Mouse (Mus musculus) stomach, embryonic 14.5 days (tissue): Measurements from ENCODE around the gene Myo1d. TPM values are rescaled to one million over a fixed set of nuclear protein-coding genes. Genes with fewer than 3 reads are reported as not detected.

Experiments used
- ATAC-seq: fragments of 200-750 bp; cut with Nextera tagmentation; 2 replicates; pipeline ENCODE4 v1.8.0; 2017; ENCODE audit warnings: low read depth, moderate TSS enrichment; ENCODE audit not compliant: insufficient number of reproducible peaks, insufficient read depth, low FRiP score
- H3K27ac ChIP-seq: fragments of 300-500 bp; sonication (generic); 2 replicates; pipeline ENCODE4 v1.5.1; 2014; ENCODE audit warnings: mild to moderate bottlenecking, low read length, moderate library complexity, mixed read lengths
- H3K27me3 ChIP-seq: fragments of 300-500 bp; sonication (generic); 2 replicates; pipeline ENCODE4 v1.6.1; 2014; ENCODE audit warnings: low read length, control low read depth, mixed read lengths; ENCODE audit not compliant: control insufficient read depth, insufficient read depth
- H3K36me3 ChIP-seq: fragments of 300-500 bp; sonication (generic); 2 replicates; pipeline ENCODE4 v1.6.1; 2014; ENCODE audit warnings: mild to moderate bottlenecking, control low read depth, low read length, moderate library complexity, mixed read lengths; ENCODE audit not compliant: control insufficient read depth, insufficient read depth
- H3K4me1 ChIP-seq: fragments of 300-500 bp; sonication (generic); 2 replicates; pipeline ENCODE4 v1.6.1; 2014; ENCODE audit warnings: low read length, control low read depth, mixed read lengths; ENCODE audit not compliant: control insufficient read depth, insufficient read depth
- H3K4me2 ChIP-seq: fragments of 300-500 bp; sonication (generic); replicated peaks from 2 replicates; pipeline ENCODE4 v1.6.1; 2014; ENCODE audit warnings: low read depth, low read length, control low read depth
- H3K4me3 ChIP-seq: fragments of 300-500 bp; sonication (generic); 2 replicates; pipeline ENCODE4 v1.5.1; 2014; ENCODE audit warnings: low read depth, low read length, control low read depth
- H3K9ac ChIP-seq: fragments of 300-500 bp; sonication (generic); replicated peaks from 2 replicates; pipeline ENCODE4 v1.6.1; 2014; ENCODE audit warnings: low read depth, mild to moderate bottlenecking, control low read depth, low read length, moderate library complexity, mixed read lengths
- H3K9me3 ChIP-seq: fragments of 300-500 bp; sonication (generic); 2 replicates; pipeline ENCODE4 v1.6.1; 2016; ENCODE audit warnings: low read depth, low read length, control low read depth; ENCODE audit not compliant: control insufficient read depth
- WGBS: fragments of 180-500 bp; shearing (Covaris S2); extraction: QIAGEN DNeasy Blood & Tissue Kit; methylation state at CpG from one replicate; pipeline ENCODE4 v1.1.7; 2014; 5-methylcytosine and 5-hydroxymethylcytosine counted together
- polyA plus RNA-seq: library from polyadenylated mRNA; unstranded; fragments of >200 nt; fragmentation: Nextera tagmentation; extraction: Ambion mirVana; gene quantifications from 2 replicates; pipeline ENCODE4 v1.2.1, GENCODE M21; 2014

Myo1d gene
- polyA plus RNA-seq, 1 experiment from 2014 or later, result 24.3 TPM

DNA sequence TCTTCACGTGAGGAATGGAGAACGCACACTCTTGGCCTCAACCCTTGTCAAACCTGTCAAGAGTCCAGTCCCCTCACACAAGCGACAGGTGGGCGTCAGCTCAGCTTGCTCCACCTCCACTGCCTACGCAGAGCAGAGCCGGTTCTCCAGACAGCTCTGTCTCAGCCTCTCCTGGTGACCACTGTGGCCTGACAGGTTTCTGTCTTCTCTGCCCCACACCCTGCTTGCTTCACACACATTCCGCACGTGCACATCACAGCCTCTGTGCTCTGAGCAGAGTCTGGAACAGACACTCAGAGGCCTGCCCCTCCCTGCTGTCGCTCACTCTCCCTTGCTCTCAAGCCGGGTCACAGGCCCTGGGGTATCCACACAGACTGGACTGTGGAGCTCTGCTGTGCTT is 289.0 kb downstream of the Myo1d start:
- no peak for ATAC-seq
- Histone ChIP-seq H3K27me3 (no peaks in the 10 kb centered on the region), H3K27ac (no peak overlapping the region), H3K4me1 (no peaks in the 10 kb centered on the region), H3K9me3 (no peaks in the 10 kb centered on the region), H3K9ac (no peak overlapping the region), H3K36me3 (no peaks in the 10 kb centered on the region), H3K4me2 (no peak overlapping the region), H3K4me3 (no peak overlapping the region)
- 69% methylated on average over 10 of the region's 10 CpGs for WGBS

DNA sequence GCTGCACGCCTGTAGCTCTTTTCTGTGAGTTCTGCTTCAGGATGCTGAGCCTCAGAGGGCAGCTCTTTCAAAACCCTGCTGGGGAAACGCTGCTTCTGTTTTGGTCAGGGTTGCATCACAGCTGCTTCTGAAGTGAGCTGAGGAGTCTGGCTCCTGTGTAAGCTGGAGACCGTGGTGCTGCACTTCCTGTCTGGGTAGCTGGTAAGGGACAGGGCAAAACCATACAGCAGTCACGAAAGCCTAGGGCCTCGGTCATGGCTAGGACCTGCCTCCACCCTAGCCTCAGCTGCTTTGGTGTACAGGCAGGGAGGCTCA is 290.0 kb downstream of the Myo1d start:
- WGBS, result 48% methylated on average over 5 of the region's 5 CpGs
- Histone ChIP-seq H3K9me3 (no peaks in the 10 kb centered on the region), H3K4me2 (no peak overlapping the region), H3K27me3 (no peaks in the 10 kb centered on the region), H3K9ac (no peak overlapping the region), H3K4me3 (no peak overlapping the region), H3K27ac (no peak overlapping the region), H3K4me1 (no peaks in the 10 kb centered on the region), H3K36me3 (no peaks in the 10 kb centered on the region)
- ATAC-seq, result no peak

DNA sequence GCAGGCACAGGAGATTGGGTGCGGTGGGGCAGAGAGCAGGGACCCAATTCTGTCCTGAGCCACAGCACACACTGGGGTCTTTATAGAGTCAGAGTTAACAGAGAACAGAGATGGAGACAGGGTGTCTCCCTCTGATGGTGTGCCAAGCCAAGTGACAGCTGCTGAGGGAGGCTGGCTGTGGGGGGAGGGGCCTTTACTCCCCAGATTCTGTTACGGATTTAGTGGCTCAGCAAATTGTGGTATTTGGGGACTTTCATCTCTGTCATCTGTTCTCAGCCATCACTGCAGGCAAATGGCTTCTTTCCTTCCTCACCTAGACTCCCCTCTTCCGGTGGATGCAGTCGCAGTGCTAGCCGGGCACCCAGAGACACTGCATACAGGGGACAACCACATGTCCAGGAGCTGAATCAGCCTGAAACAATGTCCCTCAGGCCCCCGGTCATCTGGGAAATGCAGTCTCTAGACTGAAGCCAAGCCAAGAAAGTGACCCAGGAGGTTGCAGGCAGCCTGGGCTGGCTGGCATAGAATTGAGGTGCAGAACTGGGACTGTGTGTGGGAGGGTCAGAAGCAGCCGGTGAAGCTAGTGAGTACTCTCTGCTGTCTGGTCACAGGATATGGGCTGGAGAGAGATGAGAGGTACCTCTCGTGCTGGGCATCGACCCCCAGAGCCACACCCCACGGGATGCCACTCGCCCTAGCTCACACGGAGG is 290.5 kb downstream of the Myo1d start:
- Histone ChIP-seq H3K9me3 (no peaks in the 10 kb centered on the region), H3K27me3 (no peaks in the 10 kb centered on the region), H3K27ac (no peak overlapping the region), H3K4me2 (no peak overlapping the region), H3K9ac (no peak overlapping the region), H3K4me1 (no peaks in the 10 kb centered on the region), H3K4me3 (no peak overlapping the region), H3K36me3 (no peaks in the 10 kb centered on the region)
- WGBS, result 60% methylated on average over 12 of the region's 12 CpGs
- no peak for ATAC-seq

DNA sequence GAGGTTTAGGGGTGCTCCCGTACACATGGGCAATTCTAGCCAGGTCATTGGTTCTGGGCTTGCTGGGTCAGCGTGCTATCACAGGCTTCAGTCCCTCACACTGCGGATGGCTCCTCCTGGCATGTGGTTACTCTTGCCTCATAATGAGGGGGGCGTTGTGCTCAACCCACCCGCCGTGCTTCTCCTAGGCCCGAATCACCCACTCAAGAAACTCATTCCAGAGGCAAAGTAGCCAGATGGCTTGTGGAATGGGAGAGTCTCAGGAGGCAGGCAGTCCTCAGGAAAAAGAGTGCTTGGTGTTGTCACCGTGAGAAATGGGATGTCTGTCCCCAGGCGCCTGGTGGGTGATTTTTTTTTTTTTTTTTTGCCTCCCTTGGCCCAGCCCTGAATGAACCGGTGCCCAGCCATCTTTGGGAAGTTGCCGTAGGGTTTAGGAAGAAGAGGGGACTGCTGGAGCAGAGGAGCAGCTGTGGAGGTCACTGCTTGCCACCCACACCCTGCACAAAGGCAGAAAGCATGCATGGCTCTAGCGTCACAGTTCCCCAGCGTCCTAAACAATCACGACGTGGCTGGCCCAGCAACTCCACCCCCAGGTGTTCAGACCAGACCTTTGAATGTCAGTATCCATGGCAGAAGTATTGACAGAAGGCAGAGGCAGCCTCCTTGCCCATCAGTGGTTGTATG is 291.8 kb downstream of the Myo1d start:
- H3K4me2 ChIP-seq, result no peak overlapping the region
- 75% methylated on average over 15 of the region's 15 CpGs for WGBS
- no peak overlapping the region for H3K4me3 ChIP-seq
- no peak overlapping the region for H3K9ac ChIP-seq
- no peaks in the 10 kb centered on the region for H3K9me3 ChIP-seq
- H3K27me3 ChIP-seq, result no peaks in the 10 kb centered on the region
- ATAC-seq, result no peak
- H3K27ac ChIP-seq, result no peak overlapping the region
- H3K4me1 ChIP-seq, result no peaks in the 10 kb centered on the region
- no peaks in the 10 kb centered on the region for H3K36me3 ChIP-seq

DNA sequence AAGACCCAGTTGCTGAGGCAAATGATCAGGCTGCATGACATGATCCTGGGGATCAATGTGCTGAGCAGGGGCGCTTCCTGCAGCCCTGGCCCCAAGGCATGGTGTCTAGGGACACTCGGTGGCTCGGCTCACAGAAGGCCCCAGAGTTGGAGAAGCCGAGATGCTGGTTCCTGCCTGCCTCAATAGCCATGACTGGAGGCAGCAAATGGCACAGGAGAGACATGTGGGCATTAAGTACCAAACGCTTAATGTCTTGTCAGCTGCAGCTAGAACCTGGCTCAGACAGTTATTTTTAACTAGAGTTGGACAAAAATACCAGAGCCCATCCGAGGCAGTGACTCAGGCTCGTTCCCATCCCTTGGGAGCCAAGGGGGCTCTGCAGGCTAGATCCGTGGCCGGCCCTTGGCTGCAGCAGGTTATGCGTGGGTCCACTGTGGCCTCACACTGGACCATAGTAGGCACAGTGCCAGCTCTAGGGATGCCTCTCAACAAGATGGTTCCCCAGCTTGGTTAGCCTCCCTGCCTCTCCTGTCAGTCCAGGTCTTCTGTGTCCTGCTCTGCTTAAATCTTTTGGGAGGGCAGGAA is 294.1 kb downstream of the Myo1d start:
- no peak overlapping the region for H3K9ac ChIP-seq

DNA sequence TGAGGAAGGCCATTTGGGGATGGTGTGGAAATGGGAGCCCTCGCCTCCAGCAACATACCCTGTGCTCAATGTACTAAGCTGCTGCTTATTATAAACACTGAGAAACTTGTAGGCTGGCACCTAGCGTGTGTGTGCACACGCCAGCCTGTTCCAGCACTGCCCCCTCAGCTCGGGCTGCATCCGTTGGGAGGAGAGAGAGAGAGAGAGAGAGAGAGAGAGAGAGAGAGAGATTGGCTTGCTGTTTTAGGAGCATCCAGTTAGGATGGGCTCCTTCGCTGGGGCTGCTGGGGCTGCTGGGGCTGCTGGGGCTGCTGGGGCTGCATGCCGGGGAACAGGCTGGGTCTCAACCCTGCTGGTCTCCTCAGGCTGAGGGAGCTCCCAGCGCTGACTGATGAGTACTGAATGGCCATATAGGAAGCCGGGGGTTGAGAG is 294.7 kb downstream of the Myo1d start:
- Histone ChIP-seq H3K4me1 (no peaks in the 10 kb centered on the region), H3K4me3 (no peak overlapping the region), H3K4me2 (no peak overlapping the region), H3K9ac (no peak overlapping the region), H3K36me3 (no peaks in the 10 kb centered on the region), H3K27me3 (no peaks in the 10 kb centered on the region), H3K27ac (no peak overlapping the region), H3K9me3 (no peaks in the 10 kb centered on the region)
- no peak for ATAC-seq
- 66% methylated on average over 9 of the region's 9 CpGs for WGBS

More for the DNA sequence above, 294.1 kb downstream of the Myo1d start:
- WGBS, result 84% methylated on average over 10 of the region's 10 CpGs
- Histone ChIP-seq H3K9me3 (no peaks in the 10 kb centered on the region), H3K27me3 (no peaks in the 10 kb centered on the region), H3K27ac (no peak overlapping the region), H3K4me2 (no peak overlapping the region), H3K4me1 (no peaks in the 10 kb centered on the region), H3K36me3 (no peaks in the 10 kb centered on the region), H3K4me3 (no peak overlapping the region)
- ATAC-seq, result no peak

DNA sequence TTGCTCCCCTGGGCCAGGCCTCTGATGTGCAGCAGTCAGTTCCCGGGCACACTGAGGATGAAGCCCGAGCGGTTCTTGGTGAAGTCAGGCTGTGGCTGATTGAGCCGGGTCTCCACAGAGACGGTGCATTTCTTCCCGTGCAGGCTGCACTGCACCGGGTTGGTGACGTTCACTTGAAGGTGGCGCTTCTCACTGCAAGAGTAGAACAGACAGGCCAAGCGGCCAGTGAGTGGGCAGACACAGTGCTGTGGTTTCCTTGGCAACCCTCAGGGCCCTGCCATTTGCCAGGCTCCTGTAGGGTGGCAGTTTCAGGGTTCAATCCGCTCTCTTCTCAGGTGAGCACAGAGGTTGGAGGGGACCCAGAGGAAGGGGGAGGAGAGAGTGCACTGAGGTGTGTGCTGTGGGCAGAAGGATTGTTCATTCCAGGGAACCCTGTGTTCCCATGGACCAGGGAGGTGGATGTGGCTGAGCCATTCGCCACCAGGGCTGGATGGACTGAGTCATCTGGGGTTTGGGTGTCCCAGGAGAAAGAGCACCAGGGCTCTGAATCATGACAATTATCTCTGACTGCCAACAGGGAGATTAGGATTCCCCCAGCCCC is 295.5 kb downstream of the Myo1d start:
- no peak overlapping the region for H3K4me3 ChIP-seq
- H3K27me3 ChIP-seq, result no peaks in the 10 kb centered on the region
- no peak for ATAC-seq
- no peaks in the 10 kb centered on the region for H3K4me1 ChIP-seq
- no peak overlapping the region for H3K4me2 ChIP-seq
- no peaks in the 10 kb centered on the region for H3K9me3 ChIP-seq
- WGBS, result 50% methylated on average over 12 of the region's 12 CpGs
- no peak overlapping the region for H3K27ac ChIP-seq
- no peak overlapping the region for H3K9ac ChIP-seq
- H3K36me3 ChIP-seq, result no peaks in the 10 kb centered on the region

DNA sequence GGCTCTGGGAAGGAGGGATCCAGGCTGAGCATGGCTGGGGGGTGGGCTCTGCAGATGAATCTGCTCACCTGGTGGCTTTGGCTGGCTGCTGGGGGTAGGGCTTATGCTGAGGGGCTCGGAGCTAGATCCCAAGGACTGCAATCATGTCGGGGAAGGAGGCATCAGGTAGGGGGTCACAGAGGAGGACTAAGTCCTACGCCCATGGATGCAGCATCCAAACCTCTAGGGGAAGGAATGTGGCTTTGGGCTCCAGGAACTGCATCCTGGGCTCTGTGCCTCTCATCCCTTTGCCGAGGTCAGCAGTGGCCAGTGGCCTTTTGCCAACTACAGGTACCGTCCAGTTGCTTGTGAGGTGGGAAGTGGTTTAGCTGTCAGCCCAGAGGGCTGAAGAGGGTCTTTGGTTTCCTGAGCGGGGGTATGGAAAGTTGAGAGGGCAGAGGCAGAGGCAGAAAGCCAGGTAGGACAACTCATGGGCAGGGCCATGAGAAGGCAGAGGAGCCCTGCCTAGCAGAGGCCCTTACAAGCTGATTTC is 296.2 kb downstream of the Myo1d start:
- no peak overlapping the region for H3K9ac ChIP-seq
- WGBS, result 77% methylated on average over 6 of the region's 6 CpGs

More for the DNA sequence above, 296.2 kb downstream of the Myo1d start:
- Histone ChIP-seq H3K27me3 (no peaks in the 10 kb centered on the region), H3K4me2 (no peak overlapping the region), H3K9me3 (no peaks in the 10 kb centered on the region), H3K4me1 (no peaks in the 10 kb centered on the region), H3K27ac (no peak overlapping the region), H3K4me3 (no peak overlapping the region), H3K36me3 (no peaks in the 10 kb centered on the region)
- ATAC-seq, result no peak
